Mouse (Mus musculus) midbrain, embryonic 11.5 days (tissue): ENCODE results near the gene Tprkb. TPM values are rescaled to one million over a fixed set of nuclear protein-coding genes. Genes with fewer than 3 reads are reported as not detected.
"Not testable (repeated sequence)": the region's sequence is repeated elsewhere in the genome, so short reads cannot be mapped to it uniquely, and the experiment has no call there.

Experiments used
- ATAC-seq: fragments of 200-750 bp; cut with Nextera tagmentation; 2 replicates; pipeline ENCODE4 v1.8.0; 2017; ENCODE audit warnings: moderate TSS enrichment, moderate library complexity; ENCODE audit not compliant: low FRiP score
- DNase-seq: peaks from one replicate; pipeline ENCODE4 v3.0.0; 2015; ENCODE audit warnings: low spot score; ENCODE audit errors: missing footprints
- H3K27ac ChIP-seq: fragments of 300-500 bp; sonication (generic); 2 replicates; pipeline ENCODE4 v1.5.1; 2014; ENCODE audit warnings: low read depth, low read length
- H3K27me3 ChIP-seq: fragments of 300-500 bp; sonication (generic); 2 replicates; pipeline ENCODE4 v1.6.1; 2014; ENCODE audit warnings: mild to moderate bottlenecking, low read length, moderate library complexity, mixed read lengths; ENCODE audit not compliant: control insufficient read depth, insufficient read depth
- H3K36me3 ChIP-seq: fragments of 300-500 bp; sonication (generic); 2 replicates; pipeline ENCODE4 v1.6.1; 2014; ENCODE audit warnings: mild to moderate bottlenecking, low read length, moderate library complexity, mixed read lengths; ENCODE audit not compliant: control insufficient read depth, insufficient read depth
- H3K4me1 ChIP-seq: fragments of 300-500 bp; sonication (generic); 2 replicates; pipeline ENCODE4 v1.6.1; 2014; ENCODE audit warnings: low read length; ENCODE audit not compliant: control insufficient read depth, insufficient read depth
- H3K4me2 ChIP-seq: fragments of 300-500 bp; sonication (generic); 2 replicates; pipeline ENCODE4 v1.6.1; 2014; ENCODE audit warnings: mild to moderate bottlenecking, moderate library complexity
- H3K4me3 ChIP-seq: fragments of 300-500 bp; sonication (generic); 2 replicates; pipeline ENCODE4 v1.5.1; 2014; ENCODE audit warnings: low read depth, low read length
- H3K9ac ChIP-seq: fragments of 300-500 bp; sonication (generic); 2 replicates; pipeline ENCODE4 v1.6.1; 2014; ENCODE audit warnings: low read length
- H3K9me3 ChIP-seq: fragments of 300-500 bp; sonication (generic); 2 replicates; pipeline ENCODE4 v1.6.1; 2016; ENCODE audit warnings: low read length; ENCODE audit not compliant: control insufficient read depth
- WGBS: fragments of 180-500 bp; shearing (Covaris S2); extraction: QIAGEN DNeasy Blood & Tissue Kit; methylation state at CpG from one replicate; pipeline ENCODE4 v1.1.7; 2014; 5-methylcytosine and 5-hydroxymethylcytosine counted together
- polyA plus RNA-seq: library from polyadenylated mRNA; unstranded; fragments of >200 nt; fragmentation: Nextera tagmentation; extraction: Ambion mirVana; gene quantifications from 2 replicates; pipeline ENCODE4 v1.2.1, GENCODE M21; 2014

Tprkb gene
- polyA plus RNA-seq = 33.6 and 40.7 TPM in 2 replicates

DNA sequence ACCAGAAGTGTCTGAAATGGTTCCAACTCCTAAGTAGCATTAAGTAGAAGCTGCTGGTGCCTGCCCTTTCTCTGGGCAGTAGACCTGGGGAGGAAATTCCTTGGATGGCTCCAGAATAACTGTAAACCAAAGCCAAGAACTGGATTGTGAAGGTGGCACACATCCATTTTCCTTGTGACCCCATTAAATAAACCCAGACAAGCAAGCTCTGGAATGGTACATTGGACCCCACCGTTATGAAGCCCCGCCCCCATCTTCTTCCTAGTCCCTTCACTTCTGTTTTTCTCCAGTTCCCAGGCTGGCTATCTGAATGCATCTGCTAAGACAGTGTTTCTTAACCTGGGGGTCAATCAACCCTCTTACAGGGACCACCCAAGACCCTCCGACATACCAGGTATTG lies at the start of gene Tprkb:
Tprkb (plus strand) TSS at position 279 of the 400 bp plus-strand sequence.
- no peak within 1 kb of the TSS for H3K27ac ChIP-seq
- H3K9me3 ChIP-seq = no peaks in the 10 kb centered on the region
- ATAC-seq (no peak), DNase-seq (no peak)
- no peak within 1 kb of the TSS for H3K4me3 ChIP-seq
- H3K9ac ChIP-seq = no peak within 1 kb of the TSS
- H3K4me1 ChIP-seq = peaks cover 6% of the 10 kb centered on the region; the same call in 1 of the 2 replicates
- no peak within 1 kb of the TSS for H3K4me2 ChIP-seq
- H3K36me3 ChIP-seq = no peaks in the 10 kb centered on the region
- no peaks in the 10 kb centered on the region for H3K27me3 ChIP-seq
- 89% methylated on average over 3 of the region's 3 CpGs for WGBS

DNA sequence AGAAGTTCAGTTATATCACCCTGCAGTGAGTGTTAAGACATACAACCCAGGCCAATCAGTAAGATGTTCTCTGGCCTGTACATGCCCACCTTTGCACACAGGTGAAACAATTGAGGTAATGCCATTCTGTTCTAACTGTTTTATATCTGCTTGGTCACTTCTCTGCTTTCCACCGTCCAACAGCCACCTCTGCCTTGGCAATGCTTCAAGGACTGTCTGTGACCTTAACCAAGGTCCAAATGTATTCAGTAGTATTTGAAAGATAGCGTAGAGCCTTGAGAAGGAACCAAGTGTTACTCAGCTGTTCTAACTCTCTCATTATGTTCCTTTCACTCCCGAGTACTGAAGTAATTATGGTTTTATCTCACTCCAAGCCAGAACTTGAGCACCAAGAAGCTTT lies 49.1 kb upstream of the Tprkb start:
- H3K27ac ChIP-seq = no peak overlapping the region
- WGBS = 79% methylated on average over 3 of the region's 3 CpGs
- H3K36me3 ChIP-seq = no peaks in the 10 kb centered on the region
- no peaks in the 10 kb centered on the region for H3K4me1 ChIP-seq
- no peak overlapping the region for H3K4me3 ChIP-seq
- no peak overlapping the region for H3K4me2 ChIP-seq
- no peak for ATAC-seq
- no peak for DNase-seq
- no peaks in the 10 kb centered on the region for H3K9me3 ChIP-seq
- no peaks in the 10 kb centered on the region for H3K27me3 ChIP-seq
- no peak overlapping the region for H3K9ac ChIP-seq

- no peak overlapping the region for H3K9ac ChIP-seq
- no peak overlapping the region for H3K4me2 ChIP-seq
- no peak overlapping the region for H3K27ac ChIP-seq
- 94% methylated on average over 2 of the region's 2 CpGs for WGBS
- ATAC-seq (no peak), DNase-seq (no peak)
- H3K36me3 ChIP-seq = no peaks in the 10 kb centered on the region
- H3K27me3 ChIP-seq = no peaks in the 10 kb centered on the region
- H3K4me3 ChIP-seq = no peak overlapping the region
- H3K4me1 ChIP-seq = no peaks in the 10 kb centered on the region
- no peaks in the 10 kb centered on the region for H3K9me3 ChIP-seq
These were observed 48.5 kb upstream of the Tprkb start for GRCm38 (mm10) chr6:85863136-85863535.

GRCm38 (mm10) chr6:85863840-85864239 lies 47.8 kb upstream of the Tprkb start:
- Histone ChIP-seq H3K27ac (no peak overlapping the region), H3K27me3 (no peaks in the 10 kb centered on the region), H3K9ac (no peak overlapping the region), H3K4me3 (no peak overlapping the region), H3K4me2 (no peak overlapping the region), H3K4me1 (no peaks in the 10 kb centered on the region), H3K36me3 (no peaks in the 10 kb centered on the region), H3K9me3 (no peaks in the 10 kb centered on the region)
- ATAC-seq = no peak
- 90% methylated on average over 2 of the region's 2 CpGs for WGBS
- DNase-seq = no peak

DNA sequence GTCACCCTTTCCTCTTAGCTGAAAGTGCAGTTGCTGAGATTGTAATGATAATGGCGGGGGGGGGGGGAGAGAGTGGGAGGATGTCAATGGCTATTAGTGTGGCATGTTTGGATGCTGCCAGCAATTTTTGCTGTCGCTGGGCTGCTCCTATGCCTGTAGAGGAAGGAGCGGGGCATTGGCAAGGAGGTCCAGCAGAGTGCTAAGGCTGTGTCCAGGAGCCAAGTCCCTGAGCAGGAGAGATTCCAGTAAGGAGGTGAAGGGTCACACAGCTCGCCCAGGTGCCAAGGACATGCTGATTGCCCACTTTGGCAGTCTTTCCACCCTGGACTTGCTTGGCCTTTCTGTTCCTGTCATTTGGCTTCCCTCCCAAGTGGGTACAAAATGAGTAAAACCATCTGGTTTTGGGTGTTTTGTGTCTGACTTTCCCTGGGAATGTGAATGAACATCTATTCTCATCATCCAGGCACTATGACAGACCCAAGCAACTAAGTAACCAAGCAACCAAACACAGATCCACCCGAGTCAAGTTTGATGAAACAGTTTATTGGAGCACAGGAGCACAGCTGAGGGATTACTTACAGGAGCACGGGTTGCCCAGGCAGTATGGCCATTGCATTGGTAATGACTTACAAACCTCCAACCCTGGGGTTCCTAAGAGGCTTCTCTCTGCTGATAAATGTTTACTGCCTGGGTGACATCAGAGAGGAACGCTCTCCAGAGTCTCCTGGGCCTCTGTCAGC lies 46.6 kb upstream of the Tprkb start:
- not testable (repeated sequence) for H3K9ac ChIP-seq, DNase-seq, H3K4me1 ChIP-seq, H3K4me3 ChIP-seq, H3K27ac ChIP-seq, H3K9me3 ChIP-seq, H3K4me2 ChIP-seq, H3K27me3 ChIP-seq, H3K36me3 ChIP-seq, ATAC-seq
- WGBS = 73% methylated on average over 6 of the region's 7 CpGs

GRCm38 (mm10) chr6:85866166-85866565 lies 45.5 kb upstream of the Tprkb start:
- not testable (repeated sequence) for H3K4me2 ChIP-seq, H3K27ac ChIP-seq, H3K4me3 ChIP-seq, H3K27me3 ChIP-seq, H3K36me3 ChIP-seq, H3K9ac ChIP-seq, ATAC-seq, H3K9me3 ChIP-seq, DNase-seq, H3K4me1 ChIP-seq
- WGBS = 90% methylated on average over 3 of the region's 3 CpGs

DNA sequence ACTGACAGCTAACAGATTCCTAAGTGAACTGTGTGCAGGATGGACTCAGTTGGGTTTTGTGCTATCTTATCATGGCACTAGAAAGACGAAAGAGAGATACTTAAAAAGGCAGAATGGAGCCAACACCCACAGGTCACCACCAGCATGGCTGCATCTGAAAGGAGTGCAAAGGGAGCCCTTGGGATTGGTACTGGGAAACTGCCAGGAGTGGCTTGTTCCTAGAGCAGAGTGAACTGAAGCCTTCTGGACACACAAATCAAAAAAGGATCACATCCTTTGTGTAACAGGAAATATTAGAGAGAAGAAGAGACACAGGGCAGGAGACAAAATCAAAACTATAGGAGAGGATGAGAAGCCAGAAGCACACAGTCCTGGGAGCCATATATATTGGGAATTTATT lies 44.7 kb upstream of the Tprkb start:
- H3K27ac ChIP-seq, H3K36me3 ChIP-seq, H3K9ac ChIP-seq, H3K4me3 ChIP-seq, H3K27me3 ChIP-seq, ATAC-seq, H3K4me2 ChIP-seq, H3K9me3 ChIP-seq, H3K4me1 ChIP-seq, DNase-seq: not testable (repeated sequence)
- WGBS = 45% methylated on average over 1 of the region's 1 CpGs

- Histone ChIP-seq H3K27ac (no peak overlapping the region), H3K4me1 (no peaks in the 10 kb centered on the region), H3K9ac (no peak overlapping the region), H3K9me3 (no peaks in the 10 kb centered on the region), H3K4me2 (no peak overlapping the region), H3K4me3 (no peak overlapping the region), H3K36me3 (no peaks in the 10 kb centered on the region), H3K27me3 (no peaks in the 10 kb centered on the region)
- DNase-seq (no peak), ATAC-seq (no peak)
- WGBS = 83% methylated on average over 8 of the region's 8 CpGs
These were observed 43.7 kb upstream of the Tprkb start for GRCm38 (mm10) chr6:85867726-85868690.

DNA sequence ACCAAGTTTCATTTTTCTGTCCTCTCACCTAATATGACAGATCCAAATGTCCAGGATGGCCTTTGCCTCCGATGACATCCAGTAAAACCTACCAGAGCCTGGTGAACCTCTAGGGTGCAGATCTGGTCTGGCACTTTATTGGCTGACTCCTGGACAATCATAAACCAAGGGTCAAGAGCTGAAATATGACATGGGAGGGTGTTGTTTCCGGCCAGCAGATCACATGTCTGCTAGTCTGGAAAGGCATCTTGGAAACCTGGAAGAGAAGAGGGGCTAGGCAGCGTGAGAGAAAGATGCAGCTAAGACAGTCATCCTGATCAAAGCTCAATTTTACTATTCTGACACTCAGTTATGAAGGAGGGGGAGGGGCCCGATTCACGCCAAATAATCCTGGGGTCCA lies 42.7 kb upstream of the Tprkb start, which contains the start of gene Nat8f2:
Nat8f2 (minus strand) TSS at position 153 of the 400 bp plus-strand sequence.
- not testable (repeated sequence) for H3K4me1 ChIP-seq, H3K9ac ChIP-seq, H3K4me3 ChIP-seq, DNase-seq, H3K4me2 ChIP-seq, ATAC-seq, H3K9me3 ChIP-seq, H3K27me3 ChIP-seq, H3K27ac ChIP-seq, H3K36me3 ChIP-seq
- WGBS = 84% methylated on average over 5 of the region's 5 CpGs
